Mouse (Mus musculus) embryonic stem cell, embryonic (primary cell): ENCODE data around the gene Trmt2a.

Source experiments
- CTCF ChIA-PET, 4 experiments: fragments of 300-600 bp in 2 of 4; fragments of 350-600 bp in 2 of 4; sonication (Branson Sonifier 250); formaldehyde crosslinking; loops; one replicate each; lab custom pipeline; 2022; ENCODE audit warnings: inconsistent platforms in 2 of 4; lab: Charles Lee
- POLR2A ChIA-PET, 4 experiments: fragments of 300-600 bp in 2 of 4; fragments of 350-600 bp in 2 of 4; sonication (Branson Sonifier 250); formaldehyde crosslinking; loops; one replicate each; lab custom pipeline; 2022; ENCODE audit warnings: antibody characterized with exemption in 4 of 4, inconsistent platforms in 1 of 4; lab: Charles Lee

Gene Trmt2a

GRCm38 (mm10) chr16:18247521-18248399 lies 719 bp upstream of the Trmt2a start:
- CTCF ChIA-PET, result interaction anchor here in 3 of 4 experiments (0.6 to 1.4 kb wide), 4 partner anchors 11 to 36 kb away, joined by 4 read pairs; no protein-coding TSS in a partner anchor
- POLR2A ChIA-PET, result interaction anchor here (0.6 to 35.9 kb wide), 79 partner anchors 1 to 683 kb away, joined by 3 to 613 read pairs (median 5); partner anchors contain the start of genes Zdhhc8 (in 4 of the 4), Cdc45 (in 2 of the 4), Slc25a1 (in 2 of the 4) and Ufd1 (in 2 of the 4)

GRCm38 (mm10) chr16:18249364-18249967 lies 987 bp downstream of the Trmt2a start:
- POLR2A ChIA-PET, result interaction anchor here (0.5 to 35.9 kb wide), 46 partner anchors 3 to 628 kb away, joined by 3 to 613 read pairs (median 5); partner anchors contain the start of genes Zdhhc8 (in 3 of the 4), Cdc45 (in 2 of the 4), Ufd1 (in 2 of the 4) and Dgcr8 (in 1 of the 4)
- CTCF ChIA-PET, result no interaction called here

- POLR2A ChIA-PET, result interaction anchor here (0.6 to 35.9 kb wide), 17 partner anchors 4 to 562 kb away, joined by 3 to 613 read pairs (median 16); partner anchors contain the start of genes Zdhhc8 (in 3 of the 4), Cdc45 (in 1 of the 4), Dgcr8 (in 1 of the 4) and Gm49776 (in 1 of the 4)
- CTCF ChIA-PET, result no interaction called here
Measured at GRCm38 (mm10) chr16:18250231-18250630, 1.8 kb downstream of the Trmt2a start.

- POLR2A ChIA-PET, result interaction anchor here (1.0 to 35.9 kb wide), 12 partner anchors 5 to 37 kb away, joined by 3 to 613 read pairs (median 15); partner anchors contain the start of genes Zdhhc8 (in 3 of the 4), Dgcr8 (in 1 of the 4), Gm49776 (in 1 of the 4) and Ranbp1 (in 1 of the 4)
Measured at GRCm38 (mm10) chr16:18250828-18251790, 2.6 kb downstream of the Trmt2a start.

GRCm38 (mm10) chr16:18252736-18253135 lies 4.3 kb downstream of the Trmt2a start:
- CTCF ChIA-PET, result no interaction called here
- POLR2A ChIA-PET, result interaction anchor here in 2 of 4 experiments (1.0 to 35.9 kb wide), 7 partner anchors 6 to 37 kb away, joined by 3 to 613 read pairs (median 8); partner anchors contain the start of genes Gm49776 (in 1 of the 2), Ranbp1 (in 1 of the 2), Trmt2a (in 1 of the 2) and Zdhhc8 (in 1 of the 2)

More at GRCm38 (mm10) chr16:18250828-18251790, 2.6 kb downstream of the Trmt2a start:
- CTCF ChIA-PET, result no interaction called here

GRCm38 (mm10) chr16:18253866-18254265 lies 5.4 kb downstream of the Trmt2a start:
- POLR2A ChIA-PET, result interaction anchor here in 1 of 4 experiments (1.8 to 35.9 kb wide), 4 partner anchors 7 to 34 kb away, joined by 5 to 613 read pairs (median 310); partner anchors contain the start of genes Gm49776, Ranbp1 and Trmt2a
- CTCF ChIA-PET, result no interaction called here

- ChIA-PET CTCF (interaction anchor here in 1 of 4 experiments (1.2 kb wide), 1 partner anchor 10 kb away, joined by 3 read pairs; no protein-coding TSS in a partner anchor), POLR2A (interaction anchor here in 2 of 4 experiments (0.6 to 35.9 kb wide), 6 partner anchors 10 to 134 kb away, joined by 3 to 613 read pairs (median 5); partner anchors contain the start of genes Ranbp1 (in 1 of the 2) and Trmt2a (in 1 of the 2))
Measured at GRCm38 (mm10) chr16:18258221-18258620, 9.7 kb downstream of the Trmt2a start, which contains the start of gene Gm49776. Gm49776 (minus strand) TSS chr16:18258321.

- ChIA-PET CTCF (interaction anchor here in 1 of 4 experiments (0.6 kb wide), 3 partner anchors 58 to 550 kb away, joined by 3 to 5 read pairs (median 4); no protein-coding TSS in a partner anchor), POLR2A (interaction anchor here in 3 of 4 experiments (0.6 to 35.9 kb wide), 8 partner anchors 8 to 176 kb away, joined by 3 to 613 read pairs (median 3); partner anchors contain the start of genes Ranbp1 (in 1 of the 3) and Trmt2a (in 1 of the 3))
Measured at GRCm38 (mm10) chr16:18265024-18265423, 16.5 kb downstream of the Trmt2a start.

GRCm38 (mm10) chr16:18268182-18268581 lies 19.7 kb downstream of the Trmt2a start:
- CTCF ChIA-PET, result interaction anchor here (0.6 to 1.8 kb wide), 23 partner anchors 9 to 419 kb away, joined by 3 to 15 read pairs (median 4); partner anchors contain the start of genes Arvcf (in 1 of the 4), Gm49776 (in 1 of the 4), Ranbp1 (in 1 of the 4) and Trmt2a (in 1 of the 4)
- POLR2A ChIA-PET, result interaction anchor here (0.6 to 35.9 kb wide), 27 partner anchors 9 to 423 kb away, joined by 3 to 613 read pairs (median 4); partner anchors contain the start of genes Ranbp1 (in 4 of the 4), Trmt2a (in 4 of the 4), Dgcr8 (in 1 of the 4) and Gm49776 (in 1 of the 4)

- POLR2A ChIA-PET, result interaction anchor here (0.7 to 35.9 kb wide), 21 partner anchors 8 to 50 kb away, joined by 3 to 613 read pairs (median 3); partner anchors contain the start of genes Ranbp1 (in 2 of the 4), Trmt2a (in 2 of the 4), Gm49776 (in 1 of the 4) and Zdhhc8 (in 1 of the 4)
- CTCF ChIA-PET, result no interaction called here
Measured at GRCm38 (mm10) chr16:18275166-18275565, 26.7 kb downstream of the Trmt2a start.

GRCm38 (mm10) chr16:18288166-18288565 lies 39.7 kb downstream of the Trmt2a start:
- POLR2A ChIA-PET, result interaction anchor here in 3 of 4 experiments (0.7 to 7.2 kb wide), 16 partner anchors 10 to 222 kb away, joined by 3 to 141 read pairs (median 6); partner anchors contain the start of genes Ranbp1 (in 2 of the 3), Trmt2a (in 2 of the 3), Gm49776 (in 1 of the 3) and Zdhhc8 (in 1 of the 3)
- CTCF ChIA-PET, result interaction anchor here in 1 of 4 experiments (1.1 to 1.6 kb wide), 2 partner anchors 20 to 57 kb away, joined by 3 read pairs; no protein-coding TSS in a partner anchor

- CTCF ChIA-PET, result interaction anchor here in 1 of 4 experiments (1.6 kb wide), 1 partner anchor 57 kb away, joined by 3 read pairs; no protein-coding TSS in a partner anchor
- POLR2A ChIA-PET, result interaction anchor here in 3 of 4 experiments (0.7 to 7.2 kb wide), 16 partner anchors 10 to 223 kb away, joined by 3 to 141 read pairs (median 5); partner anchors contain the start of genes Ranbp1 (in 2 of the 3), Trmt2a (in 2 of the 3), Gm49776 (in 1 of the 3) and Zdhhc8 (in 1 of the 3)
Measured at GRCm38 (mm10) chr16:18288581-18289061, 40.1 kb downstream of the Trmt2a start.

GRCm38 (mm10) chr16:18289067-18289588 lies 40.6 kb downstream of the Trmt2a start, which contains the start of gene Dgcr8:
Dgcr8 (minus strand) TSS chr16:18289246.
- CTCF ChIA-PET, result interaction anchor here in 1 of 4 experiments (0.6 kb wide), 1 partner anchor 21 kb away, joined by 3 read pairs; no protein-coding TSS in a partner anchor
- POLR2A ChIA-PET, result interaction anchor here in 3 of 4 experiments (0.6 to 7.2 kb wide), 33 partner anchors 9 to 837 kb away, joined by 3 to 141 read pairs (median 3); partner anchors contain the start of genes Ranbp1 (in 2 of the 3), Trmt2a (in 2 of the 3), Cdc45 (in 1 of the 3) and Cldn5 (in 1 of the 3)

GRCm38 (mm10) chr16:18289614-18290013 lies 41.1 kb downstream of the Trmt2a start:
- CTCF ChIA-PET, result interaction anchor here in 1 of 4 experiments (0.6 kb wide), 1 partner anchor 21 kb away, joined by 3 read pairs; no protein-coding TSS in a partner anchor

More at GRCm38 (mm10) chr16:18289614-18290013, 41.1 kb downstream of the Trmt2a start:
- POLR2A ChIA-PET, result interaction anchor here in 3 of 4 experiments (0.6 to 7.2 kb wide), 30 partner anchors 9 to 838 kb away, joined by 3 to 141 read pairs (median 3); partner anchors contain the start of genes Ranbp1 (in 2 of the 3), Trmt2a (in 2 of the 3), Cdc45 (in 1 of the 3) and Cldn5 (in 1 of the 3)
